Mouse (Mus musculus) myocyte (in vitro differentiated cells): Measurements from ENCODE around the gene Tnfsf8.

Source experiments
- MAX ChIP-seq: IDR thresholded peaks from one replicate; pipeline ENCODE4 v1.6.1; 2011; ENCODE audit warnings: low read depth, mild to moderate bottlenecking, control low read depth
- POLR2A ChIP-seq: IDR thresholded peaks from one replicate; pipeline ENCODE4 v1.6.1; 2011; ENCODE audit warnings: low read depth, mild to moderate bottlenecking, control low read depth, moderate library complexity; ENCODE audit not compliant: insufficient read length

DNA sequence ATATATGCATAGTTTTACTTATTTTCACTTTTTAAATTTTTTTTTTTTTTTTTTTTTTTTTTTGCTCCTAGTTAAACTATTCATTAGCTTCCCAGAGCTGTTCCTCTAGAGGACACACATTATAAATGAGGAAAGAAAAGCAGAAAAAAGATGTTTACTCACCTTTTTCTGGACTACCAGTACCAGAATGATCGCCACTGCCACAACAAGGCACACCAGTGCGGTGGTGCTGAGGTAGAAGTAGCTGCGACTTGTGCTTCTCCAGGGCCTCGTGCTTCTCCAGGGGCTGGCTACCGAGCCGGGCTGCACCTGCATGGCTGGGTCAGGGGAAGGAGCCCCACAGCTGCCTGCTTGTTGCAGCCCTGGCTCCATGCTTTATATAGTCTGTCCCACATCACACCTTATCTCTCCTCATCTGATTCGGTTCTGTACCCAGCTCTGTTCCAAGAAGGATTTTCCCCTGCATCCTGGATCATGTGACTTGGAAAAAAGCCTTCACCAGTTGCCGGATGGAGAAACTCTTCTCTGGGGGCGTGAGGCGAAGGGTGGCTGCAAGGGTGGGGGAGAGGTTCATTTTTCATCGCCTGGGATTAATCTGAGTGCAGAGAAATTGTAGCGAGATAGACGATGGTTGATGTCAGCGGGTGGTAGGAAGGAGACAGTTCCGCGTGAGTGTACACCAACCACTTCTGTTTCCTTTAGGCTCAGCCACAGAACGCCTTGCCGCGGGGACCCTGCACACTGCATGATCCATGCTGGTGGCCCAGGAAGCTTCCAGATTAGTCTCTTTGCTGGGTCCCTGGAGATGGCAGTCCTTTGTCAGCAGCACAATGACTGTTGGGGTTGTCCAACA lies at the start of gene Tnfsf8:
- TF ChIP-seq POLR2A (no peak), MAX (no peak)
